Mouse (Mus musculus) stomach, adult 2 months (tissue): ENCODE data around the gene Cps1. TPM values are rescaled to one million over a fixed set of nuclear protein-coding genes. Genes with fewer than 3 reads are reported as not detected.

Experiments used
- polyA plus RNA-seq: library from polyadenylated mRNA; depleted of rRNA; stranded (reverse); fragments of >200 nt; gene quantifications from 2 replicates; pipeline ENCODE4 v1.2.3, GENCODE M21; 2012; rRNA removed

Gene Cps1
- polyA plus RNA-seq: 0.01 and 0.02 TPM in 2 replicates

GRCm38 (mm10) chr1:67122797-67123196, at the start of gene Cps1:
Gene Cps1 (plus strand): TSS chr1:67123026.

Other genes with a start within 250 kb of the Cps1 start
- 23.3 and 47.1 TPM in 2 replicates for gene Myl1, start 177.6 kb upstream of the Cps1 start, polyA plus RNA-seq
- 11.1 and 14.8 TPM in 2 replicates for gene Lancl1, start 84.2 kb upstream of the Cps1 start, polyA plus RNA-seq